In the genomic region with DNA sequence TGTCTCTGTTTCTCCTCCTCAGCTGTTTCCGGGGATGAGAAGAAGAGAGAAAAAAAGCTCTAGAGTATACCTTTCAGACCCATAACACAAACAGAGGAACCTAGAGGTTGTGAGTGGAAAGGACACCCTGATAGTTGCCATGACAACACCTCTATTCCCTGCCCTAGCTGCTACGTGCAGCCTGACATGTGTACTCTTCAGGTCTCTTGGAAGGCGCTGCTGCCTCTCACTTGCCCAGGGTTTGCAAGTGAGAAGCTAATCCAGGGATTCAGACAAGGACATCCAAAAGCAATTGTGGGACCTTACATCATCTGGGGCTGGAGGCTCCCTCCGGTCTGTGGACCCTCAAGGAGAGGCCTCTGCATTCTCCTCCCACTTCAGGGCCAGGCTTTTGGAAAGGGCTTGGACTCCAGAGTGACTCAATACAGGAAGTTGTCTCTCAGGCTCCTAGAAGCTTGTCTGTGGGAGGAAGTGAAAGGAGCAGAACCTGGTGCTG, we compare ENCODE assay signal across 8 mouse cellular contexts. TPM values are rescaled to one million over a fixed set of nuclear protein-coding genes. Genes with fewer than 3 reads are reported as not detected.
DNase-seq lines count a peak whose midpoint lies in the region; ATAC-seq and TF ChIP-seq lines count a peak whose summit lies in the region.

No protein-coding gene starts in this region.

- peak; percentile 45; the same call in 1 of the 2 replicates for ATAC-seq in forebrain, postnatal 0 days
- ATAC-seq in forebrain, embryonic 12.5 days (ENCODE audit: low FRiP score) = no peak
- peak; percentile 75 for ATAC-seq in liver, embryonic 16.5 days (ENCODE audit: low read depth)

- DNase-seq in forebrain, postnatal 0 days = no peak
- DNase-seq in A20 (ENCODE audit: low read depth, low spot score) = peak; percentile 56
- peak; percentile 39 for DNase-seq in embryo, embryonic 11 days
- no peak for DNase-seq in gastrocnemius, postnatal 14 days
- DNase-seq in gastrocnemius, adult 8-10 months (ENCODE audit: low spot score in 2 of 2) = no peak
- no peak for DNase-seq in spleen, adult 12 weeks (ENCODE audit: low spot score)

- no peaks in the 10 kb centered on the region for H3K27me3 ChIP-seq in forebrain, postnatal 0 days (ENCODE audit: insufficient read depth, low read length)
- H3K27me3 ChIP-seq in forebrain, embryonic 12.5 days = no peaks in the 10 kb centered on the region
- H3K27me3 ChIP-seq in liver, embryonic 16.5 days (ENCODE audit: control insufficient read depth, insufficient read depth, low read depth, low read length) = no peaks in the 10 kb centered on the region

- H3K9ac ChIP-seq in forebrain, postnatal 0 days = no peak overlapping the region
- H3K9ac ChIP-seq in forebrain, embryonic 12.5 days = no peak overlapping the region
- H3K9ac ChIP-seq in liver, embryonic 16.5 days (ENCODE audit: low read depth, low read length) = no peak overlapping the region

- no peak overlapping the region for H3K4me2 ChIP-seq in forebrain, postnatal 0 days (ENCODE audit: low read depth)
- no peak overlapping the region for H3K4me2 ChIP-seq in forebrain, embryonic 12.5 days
- peak overlapping the region; percentile 14; the same call in 1 of the 2 replicates for H3K4me2 ChIP-seq in liver, embryonic 16.5 days (ENCODE audit: low read depth, low read length)

- WGBS in forebrain, postnatal 0 days = 66% methylated on average over 4 of the region's 4 CpGs
- 63% methylated on average over 4 of the region's 4 CpGs for WGBS in forebrain, embryonic 12.5 days
- 11% methylated on average over 4 of the region's 4 CpGs for WGBS in liver, embryonic 16.5 days (ENCODE audit: insufficient replicate concordance)

- no peaks in the 10 kb centered on the region for H3K36me3 ChIP-seq in forebrain, postnatal 0 days (ENCODE audit: insufficient read depth)
- H3K36me3 ChIP-seq in forebrain, embryonic 12.5 days (replicated peaks) = no peaks in the 10 kb centered on the region
- no peaks in the 10 kb centered on the region for H3K36me3 ChIP-seq in liver, embryonic 16.5 days (ENCODE audit: control insufficient read depth, insufficient read depth)

- TF ChIP-seq CTCF in forebrain, postnatal 0 days (IDR thresholded peaks at IDR 0.05; ENCODE audit: low read depth) = no peak

- no peak overlapping the region for H3K27ac ChIP-seq in forebrain, postnatal 0 days (ENCODE audit: low read depth, low read length)
- H3K27ac ChIP-seq in forebrain, embryonic 12.5 days = no peak overlapping the region
- H3K27ac ChIP-seq in liver, embryonic 16.5 days (ENCODE audit: low read length) = peak overlapping the region; percentile 49; the same call in 1 of the 2 replicates

- H3K4me3 ChIP-seq in forebrain, postnatal 0 days (ENCODE audit: low read depth, low read length) = no peak overlapping the region
- no peak overlapping the region for H3K4me3 ChIP-seq in forebrain, embryonic 12.5 days (replicated peaks)
- H3K4me3 ChIP-seq in liver, embryonic 16.5 days (ENCODE audit: low read depth, low read length) = no peak overlapping the region

- H3K4me1 ChIP-seq in forebrain, postnatal 0 days (ENCODE audit: insufficient read depth) = no peaks in the 10 kb centered on the region
- no peaks in the 10 kb centered on the region for H3K4me1 ChIP-seq in forebrain, embryonic 12.5 days
- H3K4me1 ChIP-seq in liver, embryonic 16.5 days (ENCODE audit: control insufficient read depth, low read depth, low read length) = peaks cover 13% of the 10 kb centered on the region

- H3K9me3 ChIP-seq in forebrain, postnatal 0 days (ENCODE audit: low read length) = no peaks in the 10 kb centered on the region
- no peaks in the 10 kb centered on the region for H3K9me3 ChIP-seq in forebrain, embryonic 12.5 days
- H3K9me3 ChIP-seq in liver, embryonic 16.5 days (replicated peaks; ENCODE audit: control insufficient read depth, low read length) = no peaks in the 10 kb centered on the region

- intact Hi-C loops in gastrocnemius, postnatal 14 days (cut with DNase I; ENCODE audit: low total_unique reads) = no loop called here

RNA-seq across cellular contexts. Expression of a gene that starts 47.6 kb away (rescaled TPM):
- total RNA-seq in forebrain, postnatal 0 days (2014; rRNA removed) = 1.8 and 2.1 TPM in 2 replicates
- 1.3 and 2.8 TPM in 2 replicates for polyA plus RNA-seq in forebrain, postnatal 0 days (2015; fragmentation: Nextera tagmentation; extraction: Ambion mirVana)
- 16.4 and 21.5 TPM in 2 replicates for polyA plus RNA-seq in forebrain, embryonic 12.5 days (2016; fragmentation: Nextera tagmentation; extraction: Ambion mirVana)
- polyA plus RNA-seq in liver, embryonic 16.5 days (2015; fragmentation: Nextera tagmentation; extraction: Ambion mirVana) = 5.0 and 6.4 TPM in 2 replicates
- 100 to 1,000 TPM in 1 of 2 experiments, 10 to 100 TPM in 1; 88.2 to 125 TPM for total RNA-seq in gastrocnemius, postnatal 14 days (2021)
- total RNA-seq in gastrocnemius, adult 8-10 months (2022) = 100 to 1,000 TPM; 261 to 301 (median 287) TPM

Comparison
In these comparisons a context has a peak if more than half of its experiments do, and no peak if none do; other contexts are left out.
1. DNase-seq: peak in A20 (single experiment) and embryo, embryonic 11 days (single experiment); none in forebrain, postnatal 0 days (single experiment), gastrocnemius, postnatal 14 days (single experiment), gastrocnemius, adult 8-10 months (0 of 2) and spleen, adult 12 weeks (single experiment).
2. RNA of a gene that starts 47.6 kb away (total RNA-seq): 261 to 301 TPM in gastrocnemius, adult 8-10 months and 88.2 to 125 TPM in gastrocnemius, postnatal 14 days; 1.8 to 2.1 TPM in forebrain, postnatal 0 days; every median in the first group is over 10 times any median in the second.